Mouse (Mus musculus) forebrain, embryonic 16.5 days (tissue): ENCODE results near the gene Bola2. TPM values are rescaled to one million over a fixed set of nuclear protein-coding genes. Genes with fewer than 3 reads are reported as not detected.
"Not testable (repeated sequence)": the region's sequence is repeated elsewhere in the genome, so short reads cannot be mapped to it uniquely, and the experiment has no call there.

Source experiments
- ATAC-seq: fragments of 200-750 bp; cut with Nextera tagmentation; 2 replicates; pipeline ENCODE4 v1.8.0; 2017; ENCODE audit warnings: mild to moderate bottlenecking, moderate library complexity
- H3K27ac ChIP-seq: fragments of 300-500 bp; sonication (generic); 2 replicates; pipeline ENCODE4 v1.5.1; 2014; ENCODE audit warnings: low read length, control low read depth
- H3K27me3 ChIP-seq: fragments of 300-500 bp; sonication (generic); replicated peaks from 2 replicates; pipeline ENCODE4 v1.6.1; 2014; ENCODE audit warnings: low read length; ENCODE audit not compliant: control insufficient read depth, insufficient read depth
- H3K36me3 ChIP-seq: fragments of 300-500 bp; sonication (generic); 2 replicates; pipeline ENCODE4 v1.6.1; 2014; ENCODE audit not compliant: control insufficient read depth, insufficient read depth
- H3K4me1 ChIP-seq: fragments of 300-500 bp; sonication (generic); replicated peaks from 2 replicates; pipeline ENCODE4 v1.6.1; 2014; ENCODE audit warnings: low read length; ENCODE audit not compliant: control insufficient read depth, insufficient read depth
- H3K4me2 ChIP-seq: fragments of 300-500 bp; sonication (generic); 2 replicates; pipeline ENCODE4 v1.6.1; 2014; ENCODE audit warnings: mild to moderate bottlenecking, low read length, control low read depth
- H3K4me3 ChIP-seq: fragments of 300-500 bp; sonication (generic); replicated peaks from 2 replicates; pipeline ENCODE4 v1.5.1; 2014; ENCODE audit warnings: mild to moderate bottlenecking, low read length, control low read depth
- H3K9ac ChIP-seq: fragments of 300-500 bp; sonication (generic); replicated peaks from 2 replicates; pipeline ENCODE4 v1.6.1; 2014; ENCODE audit warnings: low read depth, low read length, control low read depth
- H3K9me3 ChIP-seq: fragments of 300-500 bp; sonication (generic); 2 replicates; pipeline ENCODE4 v1.6.1; 2016; ENCODE audit warnings: low read length; ENCODE audit not compliant: control insufficient read depth
- WGBS: fragments of 180-500 bp; shearing (Covaris S2); extraction: QIAGEN DNeasy Blood & Tissue Kit; methylation state at CpG from one replicate; pipeline ENCODE4 v1.1.7; 2014; 5-methylcytosine and 5-hydroxymethylcytosine counted together
- polyA plus RNA-seq: library from polyadenylated mRNA; unstranded; fragments of >200 nt; fragmentation: Nextera tagmentation; extraction: Ambion mirVana; gene quantifications from 2 replicates; pipeline ENCODE4 v1.2.1, GENCODE M21; 2015

Gene Bola2
- polyA plus RNA-seq, 1 experiment from 2014 or later, result 132 TPM

DNA sequence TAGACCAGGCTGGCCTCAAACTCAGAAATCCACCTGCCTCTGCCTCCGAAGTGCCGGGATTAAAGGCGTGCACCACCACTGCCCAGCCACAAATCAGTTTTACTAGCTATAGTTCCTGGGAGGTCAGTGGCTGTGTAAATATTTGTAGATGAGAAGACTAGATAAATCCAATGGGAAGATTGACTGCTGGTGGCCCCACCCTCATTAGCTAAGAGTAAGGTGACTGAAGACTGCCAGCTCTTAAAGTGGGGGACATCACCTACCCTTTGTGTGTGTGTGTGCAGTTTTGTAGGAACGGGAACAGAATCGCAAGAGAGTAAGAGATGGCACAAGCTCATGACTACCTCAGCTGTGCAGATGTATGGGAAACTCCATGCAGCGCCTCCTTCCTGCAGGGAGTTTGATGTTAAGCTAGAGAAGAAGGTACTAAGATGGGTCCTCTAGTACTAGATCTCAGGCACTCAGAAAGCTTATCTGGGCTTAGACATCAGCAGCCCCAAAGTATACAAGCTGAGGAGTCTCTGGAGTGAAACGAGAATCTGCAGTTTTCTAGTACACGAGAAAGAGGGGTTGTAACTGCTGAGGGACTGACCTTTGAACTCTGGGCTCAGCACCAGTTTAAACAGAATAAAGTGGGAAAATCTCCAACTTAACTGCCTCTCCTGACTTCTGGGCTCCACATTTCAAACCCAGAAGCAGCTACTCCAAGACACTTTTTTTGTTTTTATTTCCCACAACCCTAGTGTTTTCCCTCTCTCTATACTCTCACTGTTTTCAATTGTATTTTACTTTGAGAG, 16.5 kb upstream of the Bola2 start:
- Histone ChIP-seq H3K27me3 (no peaks in the 10 kb centered on the region), H3K9me3 (no peaks in the 10 kb centered on the region), H3K4me1 (no peaks in the 10 kb centered on the region), H3K4me3 (no peak overlapping the region), H3K36me3 (no peaks in the 10 kb centered on the region), H3K4me2 (no peak overlapping the region), H3K9ac (no peak overlapping the region), H3K27ac (no peak overlapping the region)
- WGBS, result 93% methylated on average over 8 of the region's 8 CpGs
- ATAC-seq, result no peak

- Histone ChIP-seq H3K4me3 (no peak overlapping the region), H3K27ac (no peak overlapping the region), H3K9me3 (no peaks in the 10 kb centered on the region), H3K27me3 (no peaks in the 10 kb centered on the region), H3K4me2 (no peak overlapping the region), H3K36me3 (no peaks in the 10 kb centered on the region), H3K4me1 (no peaks in the 10 kb centered on the region), H3K9ac (no peak overlapping the region)
- ATAC-seq, result no peak
- WGBS, result 91% methylated on average over 5 of the region's 5 CpGs
Observed at GRCm38 (mm10) chr7:126679683-126680082, 15.5 kb upstream of the Bola2 start.

GRCm38 (mm10) chr7:126681221-126681620, 14.0 kb upstream of the Bola2 start:
- no peak for ATAC-seq
- H3K36me3 ChIP-seq, result no peaks in the 10 kb centered on the region
- H3K4me2 ChIP-seq, result no peak overlapping the region
- no peak overlapping the region for H3K4me3 ChIP-seq
- H3K9me3 ChIP-seq, result no peaks in the 10 kb centered on the region
- no peak overlapping the region for H3K27ac ChIP-seq
- no peak overlapping the region for H3K9ac ChIP-seq
- WGBS, result 91% methylated on average over 5 of the region's 5 CpGs
- no peaks in the 10 kb centered on the region for H3K27me3 ChIP-seq
- H3K4me1 ChIP-seq, result no peaks in the 10 kb centered on the region

DNA sequence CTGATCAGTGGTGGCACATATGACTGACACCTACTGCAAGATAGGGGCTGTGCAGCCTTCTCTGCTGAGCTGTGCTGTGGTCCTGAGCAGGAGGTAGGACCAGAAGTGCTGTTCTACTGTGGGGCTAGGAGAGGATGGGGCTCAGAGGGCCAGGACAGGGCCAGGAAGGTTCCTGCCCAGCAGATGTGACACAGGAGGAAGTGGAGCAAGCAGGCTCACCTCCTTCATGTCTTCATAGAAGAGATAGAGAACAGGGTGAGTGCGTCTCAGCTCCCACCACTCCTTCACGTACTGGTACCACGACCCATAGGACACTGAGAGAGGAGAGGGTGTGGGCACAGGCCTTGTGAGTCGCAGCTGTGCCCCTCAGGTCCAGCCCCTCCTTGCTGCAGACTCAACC, 7.0 kb upstream of the Bola2 start:
- not testable (repeated sequence) for H3K4me1 ChIP-seq, H3K27me3 ChIP-seq, H3K9me3 ChIP-seq, H3K27ac ChIP-seq, H3K4me3 ChIP-seq, H3K36me3 ChIP-seq, H3K4me2 ChIP-seq, H3K9ac ChIP-seq
- 71% methylated on average over 4 of the region's 4 CpGs for WGBS
- peak; percentile 33; the same call in 1 of the 2 replicates for ATAC-seq

GRCm38 (mm10) chr7:126689021-126689420, 6.2 kb upstream of the Bola2 start:
- no peaks in the 10 kb centered on the region for H3K9me3 ChIP-seq
- no peak overlapping the region for H3K27ac ChIP-seq
- no peak overlapping the region for H3K4me3 ChIP-seq
- H3K4me2 ChIP-seq, result no peak overlapping the region
- WGBS, result 76% methylated on average over 3 of the region's 3 CpGs
- H3K9ac ChIP-seq, result no peak overlapping the region
- no peaks in the 10 kb centered on the region for H3K27me3 ChIP-seq
- peaks cover 4% of the 10 kb centered on the region for H3K4me1 ChIP-seq
- ATAC-seq, result no peak
- peaks cover 8% of the 10 kb centered on the region; the same call in 1 of the 2 replicates for H3K36me3 ChIP-seq

DNA sequence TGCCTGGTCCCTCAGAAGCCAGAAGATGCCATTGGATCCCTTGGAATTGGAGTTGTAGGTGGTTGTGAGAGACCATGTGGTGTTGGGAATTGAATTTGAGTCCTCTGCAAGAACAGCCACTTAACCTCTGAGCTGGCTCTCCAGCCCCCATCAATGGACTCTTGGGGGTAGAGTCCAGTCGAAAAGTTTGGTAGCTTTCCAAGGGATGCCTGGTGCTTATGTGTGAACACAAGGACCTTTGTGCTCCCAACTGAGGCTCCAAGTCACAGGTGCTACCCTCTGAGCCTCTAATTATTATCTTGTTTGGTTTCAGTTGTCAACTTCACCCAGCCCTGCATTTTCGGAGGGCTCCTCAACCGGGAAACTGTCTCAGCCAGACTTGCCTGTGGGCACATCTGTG, 4.5 kb upstream of the Bola2 start:
- no peaks in the 10 kb centered on the region for H3K27me3 ChIP-seq

DNA sequence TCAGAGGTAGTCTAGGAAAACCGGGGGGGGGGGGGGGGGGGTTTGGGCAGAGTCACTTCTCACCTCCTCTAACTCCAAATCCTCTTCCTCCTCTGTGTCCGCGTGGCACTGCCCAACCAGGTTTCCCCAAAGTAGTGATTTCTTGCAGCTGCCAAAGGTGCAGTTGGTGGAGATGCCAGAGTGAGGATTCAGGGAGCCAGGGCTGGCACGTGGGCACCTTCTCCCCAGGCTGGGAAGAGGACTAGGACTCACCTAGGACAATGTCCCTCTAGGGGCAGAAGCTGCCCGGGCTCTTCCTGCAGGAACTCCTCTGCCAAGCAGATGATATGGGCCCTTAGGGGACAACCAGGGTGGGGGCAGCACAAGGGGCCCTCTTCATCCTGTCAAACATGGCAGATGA, 3.5 kb upstream of the Bola2 start:
- ATAC-seq, result no peak
- Histone ChIP-seq H3K4me3 (no peak overlapping the region), H3K9me3 (no peaks in the 10 kb centered on the region), H3K4me1 (peaks cover 16% of the 10 kb centered on the region), H3K27ac (no peak overlapping the region), H3K36me3 (peaks cover 8% of the 10 kb centered on the region; the same call in 1 of the 2 replicates), H3K4me2 (no peak overlapping the region), H3K9ac (no peak overlapping the region), H3K27me3 (no peaks in the 10 kb centered on the region)
- WGBS, result 82% methylated on average over 5 of the region's 5 CpGs

More for the DNA sequence above, 4.5 kb upstream of the Bola2 start:
- Histone ChIP-seq H3K9ac (no peak overlapping the region), H3K9me3 (no peaks in the 10 kb centered on the region), H3K4me1 (peaks cover 11% of the 10 kb centered on the region), H3K36me3 (peaks cover 8% of the 10 kb centered on the region; the same call in 1 of the 2 replicates), H3K4me2 (no peak overlapping the region), H3K4me3 (no peak overlapping the region), H3K27ac (no peak overlapping the region)
- no peak for ATAC-seq
- WGBS, result 87% methylated on average over 3 of the region's 3 CpGs

DNA sequence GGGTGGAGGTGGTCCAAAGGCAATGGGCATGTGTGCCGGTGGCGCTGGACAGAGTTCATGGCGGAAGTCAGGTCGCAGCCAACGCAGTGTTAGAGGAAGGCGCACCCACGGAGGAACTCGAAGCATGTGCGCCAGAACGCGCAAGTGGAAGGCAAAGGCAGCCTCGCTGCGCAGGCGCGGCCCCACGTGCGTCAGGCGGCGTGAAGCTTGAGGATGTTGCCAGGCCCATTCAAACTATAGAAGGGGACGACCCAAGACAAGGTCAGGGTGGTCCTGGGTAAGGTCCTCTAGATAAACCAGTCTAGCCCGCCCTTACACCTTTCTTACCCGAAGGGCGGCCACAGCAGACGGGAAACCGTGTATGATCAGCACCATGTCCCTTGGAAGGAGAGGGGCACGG, 2.8 kb upstream of the Bola2 start:
- Histone ChIP-seq H3K36me3 (peaks cover 8% of the 10 kb centered on the region; the same call in 1 of the 2 replicates), H3K4me3 (no peak overlapping the region), H3K9ac (no peak overlapping the region), H3K4me1 (peaks cover 24% of the 10 kb centered on the region), H3K27ac (no peak overlapping the region), H3K4me2 (no peak overlapping the region), H3K9me3 (no peaks in the 10 kb centered on the region), H3K27me3 (no peaks in the 10 kb centered on the region)
- no peak for ATAC-seq
- 95% methylated on average over 26 of the region's 26 CpGs for WGBS

GRCm38 (mm10) chr7:126693256-126693655, 1.9 kb upstream of the Bola2 start:
- no peaks in the 10 kb centered on the region for H3K27me3 ChIP-seq
- no peaks in the 10 kb centered on the region for H3K9me3 ChIP-seq
- ATAC-seq, result no peak
- 28% methylated on average over 3 of the region's 3 CpGs for WGBS
- H3K27ac ChIP-seq, result no peak overlapping the region
- peaks cover 8% of the 10 kb centered on the region; the same call in 1 of the 2 replicates for H3K36me3 ChIP-seq
- peaks cover 24% of the 10 kb centered on the region for H3K4me1 ChIP-seq
- no peak overlapping the region for H3K9ac ChIP-seq
- no peak overlapping the region for H3K4me3 ChIP-seq
- H3K4me2 ChIP-seq, result no peak overlapping the region
